Comparison of ENCODE assay signal across 34 mouse cellular contexts in the genomic region with DNA sequence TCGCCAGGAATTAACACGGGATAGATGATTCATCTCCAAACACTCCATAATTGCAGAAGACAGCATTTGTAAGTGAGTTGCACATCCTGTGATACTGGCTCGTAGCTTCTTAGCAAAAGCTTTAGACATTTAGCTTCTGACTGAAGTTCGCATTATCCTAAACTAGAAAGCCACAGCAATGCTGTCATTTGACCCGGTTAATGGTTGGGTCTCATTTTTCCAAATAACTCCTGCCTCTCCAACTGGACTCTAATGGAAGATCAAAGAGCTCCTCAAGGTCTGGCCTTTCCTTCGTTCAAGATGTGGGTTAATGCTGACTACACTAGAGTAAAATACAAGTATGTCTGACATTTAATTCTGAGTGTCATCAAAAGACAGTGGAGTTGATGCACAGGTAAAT.
"Had no signal": no experiment of that assay in that cellular context is flagged by ENCODE, and none has a peak within 500 bp of the region (broad histone marks: within the 10 kb centered on the region; RNA-seq: fewer than 3 reads in every experiment).

No protein-coding gene starts in this region.

- H3K4me3 ChIP-seq: heart, embryonic 12.5 days; heart, embryonic 13.5 days; heart, embryonic 15.5 days; hindbrain, embryonic 10.5 days; hindbrain, embryonic 12.5 days; hindbrain, embryonic 13.5 days; hindbrain, embryonic 15.5 days; intestine, embryonic 15.5 days; kidney, embryonic 15.5 days; layer of hippocampus, adult 2 months; left cerebral cortex, adult 2 months had no signal

- ATAC-seq: hindbrain, embryonic 16.5 days; hindbrain, postnatal 0 days; inflammation-experienced regulatory T-cells, adult 6 months; intestine, embryonic 15.5 days; intestine, embryonic 16.5 days; intestine, postnatal 0 days had no signal

- H3K27me3 ChIP-seq: heart, embryonic 12.5 days; heart, embryonic 13.5 days; heart, embryonic 15.5 days; hindbrain, embryonic 12.5 days; hindbrain, embryonic 13.5 days; hindbrain, embryonic 15.5 days; intestine, embryonic 15.5 days; kidney, embryonic 15.5 days had no signal

- H3K4me1 ChIP-seq: heart, embryonic 12.5 days; heart, embryonic 13.5 days; heart, embryonic 15.5 days; hindbrain, embryonic 12.5 days; hindbrain, embryonic 13.5 days; hindbrain, embryonic 15.5 days; intestine, embryonic 15.5 days; kidney, embryonic 15.5 days had no signal

- H3K9me3 ChIP-seq: heart, embryonic 12.5 days; heart, embryonic 13.5 days; heart, embryonic 15.5 days; hindbrain, embryonic 10.5 days; hindbrain, embryonic 12.5 days; hindbrain, embryonic 13.5 days; hindbrain, embryonic 15.5 days; intestine, embryonic 15.5 days; kidney, embryonic 15.5 days had no signal

- H3K27ac ChIP-seq: heart, embryonic 13.5 days; heart, embryonic 15.5 days; hindbrain, embryonic 10.5 days; hindbrain, embryonic 12.5 days; hindbrain, embryonic 13.5 days; hindbrain, embryonic 14.5 days; hindbrain, embryonic 15.5 days; hindbrain, postnatal 0 days; intestine, embryonic 15.5 days; kidney, embryonic 15.5 days; kidney, postnatal 0 days; layer of hippocampus, adult 2 months; left cerebral cortex, adult 2 months had no signal

- H3K36me3 ChIP-seq: heart, embryonic 12.5 days; heart, embryonic 13.5 days; heart, embryonic 15.5 days; hindbrain, embryonic 10.5 days; hindbrain, embryonic 12.5 days; hindbrain, embryonic 13.5 days; hindbrain, embryonic 15.5 days; intestine, embryonic 15.5 days; kidney, embryonic 15.5 days had no signal

- H3K9ac ChIP-seq: heart, embryonic 12.5 days; heart, embryonic 13.5 days; heart, embryonic 15.5 days; hindbrain, embryonic 12.5 days; hindbrain, embryonic 13.5 days; hindbrain, embryonic 14.5 days; hindbrain, embryonic 15.5 days; intestine, embryonic 15.5 days; kidney, embryonic 15.5 days had no signal

- H3K4me2 ChIP-seq: heart, embryonic 12.5 days; heart, embryonic 13.5 days; heart, embryonic 15.5 days; hindbrain, embryonic 12.5 days; hindbrain, embryonic 13.5 days; hindbrain, embryonic 14.5 days; hindbrain, embryonic 15.5 days; intestine, embryonic 15.5 days; kidney, embryonic 15.5 days had no signal

- DNase-seq: heart, postnatal 10 days; heart, postnatal 14 days; heart, postnatal 36 days; heart, postnatal 4 days; kidney, adult 11 months; kidney, adult 18-20 months; kidney, adult 2 months; kidney, adult 8-10 months; kidney, adult 9 months; kidney, postnatal 10 days; kidney, postnatal 14 days; kidney, postnatal 25 days; kidney, postnatal 36 days; kidney, postnatal 4 days; layer of hippocampus, adult 9-11 months; layer of hippocampus, postnatal 36 days had no signal
